Mouse (Mus musculus) liver, adult 2 months (tissue): ENCODE results near the gene Aebp1.

Experiments used
- CTCF ChIP-seq: fragments of 200-500 bp; IDR thresholded peaks from 2 replicates; pipeline ENCODE4 v1.5.1; 2011; ENCODE audit warnings: low read depth, low read length, control low read depth
- POLR2A ChIP-seq: fragments of 200-500 bp; IDR thresholded peaks from 2 replicates; pipeline ENCODE4 v1.6.1; 2011; ENCODE audit warnings: low read length, control low read depth; ENCODE audit not compliant: insufficient read depth; ENCODE audit errors: extremely low read depth

GRCm38 (mm10) chr11:5873192-5873591 is 11.4 kb downstream of the Aebp1 start:
- TF ChIP-seq CTCF (no peak), POLR2A (no peak)
